Mouse (Mus musculus) kidney, adult 2 months (tissue): ENCODE results near the gene Uvrag.

Source experiments
- CTCF ChIP-seq: fragments of 200-500 bp; conservative IDR thresholded peaks from 2 replicates; pipeline ENCODE4 v1.5.1; 2011; ENCODE audit warnings: low read depth, mild to moderate bottlenecking, control low read depth, low read length, moderate library complexity, mixed read lengths; ENCODE audit not compliant: insufficient read depth, insufficient read length
- POLR2A ChIP-seq: fragments of 200-500 bp; IDR thresholded peaks from one replicate; pipeline ENCODE4 v1.6.1; 2011; ENCODE audit warnings: low read depth, low read length, control low read depth

GRCm38 (mm10) chr7:99166159-99166558, 25.2 kb upstream of the Uvrag start:
- TF ChIP-seq POLR2A (no peak), CTCF (no peak)
